Mouse (Mus musculus) spleen, embryonic (tissue): ENCODE measurements around the gene Fhl2.

Experiments
- CTCF ChIA-PET: fragments of 350-600 bp; sonication (Branson Sonifier 250); formaldehyde crosslinking; loops from one replicate; lab custom pipeline; 2022; lab: Charles Lee

Fhl2 gene

DNA sequence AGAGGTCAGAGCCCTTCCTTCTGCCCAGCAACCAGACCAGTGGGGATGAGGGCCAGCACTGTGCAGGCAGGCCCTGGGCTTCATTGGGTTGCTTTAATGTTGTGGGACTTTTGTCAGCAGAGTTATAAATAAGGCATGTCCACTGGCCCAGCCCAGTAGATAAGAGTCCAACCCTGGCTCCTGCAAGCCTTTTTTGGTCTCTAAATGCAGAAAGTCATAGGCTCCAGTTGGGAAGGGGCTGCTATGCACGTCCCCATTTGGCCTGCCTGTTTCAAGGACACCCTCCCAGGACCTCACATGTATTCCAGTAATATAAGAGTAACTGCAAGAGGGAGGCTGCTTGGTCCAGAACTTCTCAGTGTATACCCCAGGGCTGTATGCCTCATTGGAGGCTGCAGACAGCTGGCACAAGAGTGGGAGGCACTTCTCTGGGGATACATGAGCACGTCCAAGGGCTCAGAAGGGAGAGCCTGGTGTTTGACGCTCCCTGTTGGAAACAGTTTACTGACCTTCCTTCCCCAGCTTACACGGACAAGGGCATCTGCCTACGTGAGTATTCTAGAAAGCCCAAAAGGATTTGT lies at the start of gene Fhl2:
Gene Fhl2 (minus strand): TSS at position 324 of the 581 bp plus-strand sequence.
- CTCF ChIA-PET = no interaction called here

DNA sequence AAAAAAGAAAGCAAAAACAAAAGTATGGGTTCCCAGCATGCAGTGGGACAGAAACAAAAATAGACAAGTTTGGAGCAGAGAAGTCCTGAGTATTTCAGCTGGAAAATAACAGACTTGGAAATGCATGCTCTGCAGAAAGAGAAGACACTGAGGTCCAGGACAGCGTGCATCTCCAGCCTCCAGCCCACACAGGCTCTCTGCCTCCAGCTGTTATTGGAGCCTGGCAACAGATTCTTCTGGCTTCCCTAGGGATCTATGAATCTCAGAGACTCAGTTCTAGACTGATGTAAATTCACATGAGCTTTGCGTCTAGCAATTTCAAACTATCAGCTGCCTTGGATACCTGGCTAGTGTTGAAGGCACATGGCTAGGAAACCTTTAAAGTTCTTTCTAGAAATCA lies 48.2 kb upstream of the Fhl2 start:
- CTCF ChIA-PET = no interaction called here

GRCm38 (mm10) chr1:43241208-43241607 lies 44.4 kb upstream of the Fhl2 start:
- CTCF ChIA-PET = no interaction called here

- CTCF ChIA-PET = no interaction called here
Measured at GRCm38 (mm10) chr1:43239796-43240313, 43.1 kb upstream of the Fhl2 start.

DNA sequence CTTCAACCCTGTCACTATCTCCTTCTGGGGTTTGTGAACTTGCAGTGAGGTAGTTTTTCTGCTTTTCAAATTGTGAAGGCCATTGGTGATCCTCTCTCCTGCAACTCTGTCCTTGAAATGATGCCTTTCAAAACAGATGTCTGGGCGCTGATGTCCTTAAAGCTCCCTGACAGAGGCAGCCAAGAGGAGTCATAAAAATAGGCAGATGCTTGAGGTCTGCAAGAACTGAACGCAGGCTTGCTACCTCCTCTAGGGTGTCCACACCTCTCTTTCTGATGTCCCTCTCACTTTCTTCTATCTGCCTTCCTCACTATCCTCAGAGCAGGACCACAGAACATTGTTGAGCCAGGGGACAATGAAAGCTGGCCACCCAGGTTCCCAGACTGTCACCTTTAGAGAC lies 41.7 kb upstream of the Fhl2 start:
- CTCF ChIA-PET = interaction anchor here (0.7 kb wide), 1 partner anchor 135 kb away, joined by 12 read pairs; no protein-coding TSS in a partner anchor

- CTCF ChIA-PET = no interaction called here
Measured at GRCm38 (mm10) chr1:43237360-43238235, 40.8 kb upstream of the Fhl2 start.

GRCm38 (mm10) chr1:43225531-43226151 lies 28.9 kb upstream of the Fhl2 start:
- CTCF ChIA-PET = no interaction called here

GRCm38 (mm10) chr1:43224943-43225342 lies 28.2 kb upstream of the Fhl2 start:
- CTCF ChIA-PET = interaction anchor here (0.7 kb wide), 1 partner anchor 925 kb away, joined by 3 read pairs; no protein-coding TSS in a partner anchor

DNA sequence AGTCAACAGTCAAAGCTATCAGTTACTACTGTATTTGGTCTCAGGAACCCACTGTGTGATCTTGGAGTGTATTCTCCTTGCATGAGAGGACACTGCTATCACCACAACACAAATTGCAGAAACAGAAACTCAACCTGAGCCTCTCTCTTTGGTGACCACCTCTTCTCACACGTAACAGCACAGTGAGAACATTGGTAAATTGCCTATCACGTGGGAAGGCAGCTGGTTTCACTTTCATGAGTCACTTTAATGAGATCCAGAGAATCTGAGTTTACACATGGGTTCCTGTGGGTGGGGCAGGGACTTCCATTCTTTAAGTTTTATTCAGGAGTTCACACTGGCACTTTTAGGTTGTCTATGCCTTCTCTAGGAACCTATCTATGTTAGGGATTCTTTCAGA lies 27.4 kb upstream of the Fhl2 start:
- CTCF ChIA-PET = interaction anchor here (0.7 kb wide), 1 partner anchor 926 kb away, joined by 3 read pairs; no protein-coding TSS in a partner anchor

DNA sequence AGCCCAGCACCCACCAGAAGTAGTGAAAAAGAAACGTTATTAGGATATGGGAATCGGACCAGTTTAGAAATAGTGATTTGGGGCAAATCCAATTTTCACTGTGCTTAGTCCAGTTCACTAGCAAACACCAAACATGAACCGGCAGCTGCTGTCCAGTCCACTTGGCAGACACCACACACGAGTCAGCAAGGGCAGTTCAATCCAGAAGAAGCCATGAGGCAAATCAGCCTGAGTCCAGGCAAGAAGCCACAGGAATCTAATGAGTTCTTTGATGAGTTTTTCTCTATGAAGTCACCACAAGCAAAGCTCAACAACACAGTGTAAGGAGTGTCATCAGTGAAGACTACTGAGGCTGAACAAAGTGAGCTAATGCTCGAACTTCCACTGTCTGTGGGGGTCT lies 26.3 kb upstream of the Fhl2 start:
- CTCF ChIA-PET = no interaction called here

DNA sequence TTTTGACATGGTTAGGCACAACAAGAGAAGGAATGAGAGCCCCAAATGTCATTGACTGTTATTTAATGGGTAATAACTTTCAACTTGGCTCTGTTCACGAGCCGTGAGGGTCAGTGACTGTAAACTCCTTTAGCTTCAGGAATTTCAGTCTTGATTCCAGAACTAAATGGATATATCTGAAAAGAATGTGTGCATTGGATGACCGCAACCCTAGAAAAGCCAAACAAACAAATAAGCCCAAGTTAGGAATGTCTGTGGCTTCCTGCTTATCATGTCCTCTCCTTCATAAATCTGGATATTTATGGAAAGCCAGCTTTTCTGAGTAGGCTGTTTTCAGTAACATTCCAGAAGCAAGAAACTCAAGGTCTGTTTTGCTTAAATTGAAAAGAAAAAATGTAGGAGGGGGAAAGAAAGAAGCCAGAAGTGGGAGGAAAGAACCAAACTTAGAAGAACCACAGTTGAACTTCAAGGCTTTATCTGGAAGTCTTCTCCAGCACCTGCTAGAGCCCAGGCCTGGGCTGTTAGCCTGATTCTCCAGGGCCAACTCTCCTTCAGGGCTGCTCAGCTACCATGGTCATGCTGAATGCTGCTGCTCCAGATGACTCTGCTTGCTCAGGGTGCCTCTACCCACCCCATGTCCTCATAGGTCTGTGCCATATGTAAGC lies 21.4 kb upstream of the Fhl2 start:
- CTCF ChIA-PET = no interaction called here

DNA sequence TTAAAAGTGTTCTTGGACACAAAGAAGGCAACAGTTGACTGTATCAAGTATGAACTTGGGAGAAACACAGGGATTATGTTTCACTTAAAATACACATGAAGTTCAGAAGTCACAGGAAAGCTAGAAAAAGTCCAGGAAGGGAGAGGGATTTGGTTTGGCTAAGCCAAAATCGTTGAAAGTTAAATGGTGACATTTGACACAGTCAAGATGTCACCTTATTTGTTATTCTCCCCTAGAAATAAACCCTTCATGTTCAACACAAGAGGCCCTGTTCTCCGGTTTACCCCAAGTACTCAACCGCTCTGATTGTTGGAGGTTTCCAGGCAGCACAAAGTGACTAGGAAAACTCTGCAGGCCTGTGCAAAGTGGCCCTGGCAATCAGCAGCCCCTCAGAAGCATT lies 18.8 kb upstream of the Fhl2 start:
- CTCF ChIA-PET = no interaction called here

GRCm38 (mm10) chr1:43211274-43211673 lies 14.5 kb upstream of the Fhl2 start:
- CTCF ChIA-PET = no interaction called here

GRCm38 (mm10) chr1:43210285-43210684 lies 13.5 kb upstream of the Fhl2 start:
- CTCF ChIA-PET = no interaction called here

DNA sequence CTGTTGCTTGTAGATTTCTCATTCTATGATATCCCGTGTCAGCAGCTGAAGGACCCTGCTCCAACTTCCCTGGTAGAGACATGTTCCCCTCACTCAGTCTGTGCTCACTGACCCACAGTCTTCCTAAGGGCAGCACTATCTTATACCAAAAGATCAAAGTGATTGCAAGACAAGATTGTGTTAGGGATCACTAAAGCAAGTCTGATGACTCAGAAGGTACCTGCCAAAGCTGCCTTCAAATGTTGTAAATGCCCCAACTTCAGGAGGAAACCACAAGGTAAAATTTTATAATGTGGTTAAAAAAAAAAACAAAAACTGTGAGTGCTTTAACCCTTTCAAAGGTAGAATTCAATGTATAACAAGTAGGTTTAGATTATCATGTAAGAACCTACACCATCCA lies 10.4 kb upstream of the Fhl2 start:
- CTCF ChIA-PET = no interaction called here

GRCm38 (mm10) chr1:43203282-43203681 lies 6.5 kb upstream of the Fhl2 start:
- CTCF ChIA-PET = no interaction called here

DNA sequence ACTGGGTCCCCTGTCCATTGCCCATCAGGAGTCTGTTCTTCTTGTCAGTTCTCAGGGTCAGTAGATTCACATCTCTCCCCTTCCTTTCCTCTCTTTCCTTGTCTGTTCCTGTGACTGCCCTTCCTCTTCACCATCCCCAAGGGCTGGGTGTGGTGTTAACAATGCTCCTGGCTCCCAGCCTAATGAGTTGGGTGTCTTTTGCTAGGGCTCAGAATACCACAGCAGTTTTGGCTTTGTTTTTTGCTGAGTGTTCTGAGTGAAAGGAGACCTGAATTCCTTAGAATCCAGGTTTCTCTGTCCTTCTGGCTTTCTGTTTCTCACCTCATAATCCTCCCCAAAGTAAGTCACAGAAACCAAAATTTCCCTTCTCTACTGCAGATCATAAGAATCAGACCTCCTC lies 5.4 kb upstream of the Fhl2 start:
- CTCF ChIA-PET = no interaction called here

DNA sequence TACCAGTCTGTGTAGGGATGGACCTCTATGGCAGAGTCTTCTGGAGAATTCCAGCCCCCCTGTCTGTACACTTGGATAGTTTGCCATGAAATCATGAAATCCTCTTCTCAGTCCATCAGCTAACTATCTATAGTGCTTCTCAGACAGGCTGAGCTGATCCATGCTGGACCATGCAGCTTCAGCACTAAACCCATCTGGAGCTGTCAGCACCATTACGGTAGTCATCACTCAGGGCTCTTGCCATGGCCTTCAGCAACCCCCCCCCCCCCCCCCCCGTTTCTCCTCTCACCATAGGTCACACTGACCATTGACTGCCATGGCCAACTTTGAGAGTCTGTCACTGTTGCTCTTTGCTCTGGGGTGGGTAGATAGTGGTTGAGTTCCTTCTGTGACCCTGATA lies 5.0 kb upstream of the Fhl2 start:
- CTCF ChIA-PET = no interaction called here

DNA sequence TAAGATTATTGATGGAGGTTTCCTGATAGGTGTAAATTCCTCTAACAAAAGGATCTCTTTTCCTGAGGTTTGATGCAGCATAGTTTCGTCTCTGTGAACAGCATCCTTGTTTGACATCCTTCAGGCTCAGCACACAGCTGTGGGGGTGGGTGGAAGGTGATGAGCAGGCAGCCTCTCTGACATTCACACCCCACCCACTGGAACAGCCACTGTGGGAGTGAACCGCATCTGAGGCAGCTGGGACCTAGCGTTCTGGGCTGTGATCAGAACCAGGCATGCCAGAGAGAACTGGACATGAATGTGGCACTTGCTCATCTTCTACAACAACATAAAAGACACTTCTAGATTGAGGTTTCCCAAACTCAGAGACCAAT lies 3.1 kb upstream of the Fhl2 start:
- CTCF ChIA-PET = no interaction called here

- CTCF ChIA-PET = no interaction called here
Measured at GRCm38 (mm10) chr1:43199210-43199866, 2.6 kb upstream of the Fhl2 start.

- CTCF ChIA-PET = no interaction called here
Measured at GRCm38 (mm10) chr1:43196059-43196458, 725 bp downstream of the Fhl2 start.
